Mouse (Mus musculus) Patski (cell line): ENCODE data around the gene Pdhb. TPM values are rescaled to one million over a fixed set of nuclear protein-coding genes. Genes with fewer than 3 reads are reported as not detected.

Experiments
- ATAC-seq: fragments of 100-300 bp; one replicate; pipeline ENCODE4 v1.8.0; 2021
- CTCF ChIA-PET: fragments of 350-600 bp; sonication (Branson Sonifier 250); formaldehyde crosslinking; loops from one replicate; lab custom pipeline; 2022; ENCODE audit warnings: inconsistent platforms; lab: Charles Lee
- POLR2A ChIA-PET: fragments of 350-600 bp; sonication (Branson Sonifier 250); formaldehyde crosslinking; loops from one replicate; lab custom pipeline; 2022; ENCODE audit warnings: antibody characterized with exemption, inconsistent platforms; lab: Charles Lee
- DNase-seq: peaks from one replicate; pipeline ENCODE4 v3.0.0-alpha.2; 2011; ENCODE audit warnings: low read depth, low spot score
- H3K27me3 ChIP-seq: fragments of 371-371 bp; one replicate; pipeline ENCODE4 v1.5.1; 2021
- CTCF ChIP-seq: fragments of 100-300 bp; IDR thresholded peaks from one replicate; pipeline ENCODE4 v1.5.1; 2021
- in situ Hi-C: fragments of 300-500 bp; cut with MboI; formaldehyde crosslinking; loops from 3 replicates; pipeline ENCODE4 v1.11.1; 2018; ENCODE audit warnings: low pct_unique_long_range_greater_than_20kb, mixed read lengths
- polyA plus RNA-seq: library from polyadenylated mRNA; unstranded; gene quantifications from one replicate; pipeline ENCODE4 v1.2.3, GENCODE M21; 2021

Pdhb gene
- polyA plus RNA-seq, 1 experiment from 2014 or later: 217 TPM

- in situ Hi-C loops: loop anchor here (10.0 kb wide), 1 partner anchor 200 kb away; no protein-coding TSS in a partner anchor
- ATAC-seq (no peak), DNase-seq (no peak)
- ChIA-PET POLR2A (interaction anchor here (0.7 kb wide), 1 partner anchor 9 kb away, joined by 3 read pairs; no protein-coding TSS in a partner anchor), CTCF (interaction anchor here (1.5 kb wide), 1 partner anchor 23 kb away, joined by 3 read pairs; no protein-coding TSS in a partner anchor)
- H3K27me3 ChIP-seq: no peaks in the 10 kb centered on the region
- TF ChIP-seq CTCF: no peak
Measured at GRCm38 (mm10) chr14:8164463-8164862, 8.4 kb downstream of the Pdhb start.

DNA sequence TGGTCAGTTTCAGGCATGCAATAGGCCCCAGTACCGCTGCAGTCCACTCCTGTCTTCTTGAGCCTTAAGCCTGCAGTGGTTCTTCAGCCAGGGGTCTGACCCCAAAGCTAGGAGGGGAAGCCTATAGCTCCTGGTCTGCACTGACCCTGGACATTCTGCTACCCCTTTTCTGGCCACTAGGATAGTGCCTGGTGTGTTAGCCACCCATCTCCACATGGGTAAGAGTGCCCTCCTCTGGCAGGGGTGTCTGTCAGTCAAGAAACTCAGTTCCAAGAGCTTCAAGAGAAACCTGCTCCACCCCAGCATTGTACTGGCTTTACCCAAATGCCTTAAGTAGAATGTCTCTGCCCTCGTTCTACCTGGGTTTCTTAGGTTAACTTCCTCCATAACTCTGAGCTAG lies 11.0 kb downstream of the Pdhb start:
- ATAC-seq (no peak), DNase-seq (no peak)
- in situ Hi-C loops: loop anchor here (10.0 kb wide), 1 partner anchor 197 kb away; no protein-coding TSS in a partner anchor
- ChIA-PET POLR2A (no interaction called here), CTCF (no interaction called here)
- H3K27me3 ChIP-seq: no peaks in the 10 kb centered on the region
- TF ChIP-seq CTCF: no peak

- H3K27me3 ChIP-seq: no peaks in the 10 kb centered on the region
- DNase-seq (no peak), ATAC-seq (no peak)
- CTCF ChIA-PET: interaction anchor here (1.1 to 1.7 kb wide), 4 partner anchors 11 to 67 kb away, joined by 3 to 10 read pairs (median 4); no protein-coding TSS in a partner anchor
- POLR2A ChIA-PET: interaction anchor here (0.9 to 1.1 kb wide), 2 partner anchors 12 to 48 kb away, joined by 3 to 7 read pairs; no protein-coding TSS in a partner anchor
- in situ Hi-C loops: no loop called here
- TF ChIP-seq CTCF: no peak
Measured at GRCm38 (mm10) chr14:8159141-8159540, 13.7 kb downstream of the Pdhb start.

DNA sequence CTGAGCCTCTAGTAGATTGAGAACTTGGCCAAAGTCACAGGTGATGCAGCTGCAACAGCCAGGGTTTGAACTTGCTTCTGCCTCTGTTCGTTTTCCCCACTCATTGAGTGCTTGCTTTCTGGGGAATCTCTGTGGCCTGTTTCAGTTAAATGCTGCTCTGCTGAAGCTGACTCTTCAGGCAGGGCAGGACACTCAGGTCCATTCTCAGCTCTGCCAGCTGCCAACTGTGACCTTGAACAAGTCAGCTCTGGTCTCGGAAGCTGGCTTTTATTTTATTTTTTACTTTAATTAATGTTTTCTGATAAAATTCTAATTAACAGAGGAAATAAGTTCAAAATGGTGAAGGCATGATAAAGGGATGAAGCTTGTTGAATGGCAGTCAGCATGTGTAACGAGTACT lies 14.1 kb downstream of the Pdhb start:
- POLR2A ChIA-PET: interaction anchor here (1.1 kb wide), 1 partner anchor 47 kb away, joined by 3 read pairs; no protein-coding TSS in a partner anchor
- H3K27me3 ChIP-seq: no peaks in the 10 kb centered on the region
- TF ChIP-seq CTCF: no peak
- DNase-seq (no peak), ATAC-seq (no peak)
- in situ Hi-C loops: no loop called here
- CTCF ChIA-PET: interaction anchor here (1.1 to 1.7 kb wide), 4 partner anchors 11 to 66 kb away, joined by 3 to 10 read pairs (median 4); no protein-coding TSS in a partner anchor

- ATAC-seq: no peak
- CTCF ChIA-PET: interaction anchor here (1.1 to 2.5 kb wide), 3 partner anchors 18 to 69 kb away, joined by 3 to 9 read pairs (median 3); no protein-coding TSS in a partner anchor
Measured at GRCm38 (mm10) chr14:8156947-8157346, 15.9 kb downstream of the Pdhb start.

DNA sequence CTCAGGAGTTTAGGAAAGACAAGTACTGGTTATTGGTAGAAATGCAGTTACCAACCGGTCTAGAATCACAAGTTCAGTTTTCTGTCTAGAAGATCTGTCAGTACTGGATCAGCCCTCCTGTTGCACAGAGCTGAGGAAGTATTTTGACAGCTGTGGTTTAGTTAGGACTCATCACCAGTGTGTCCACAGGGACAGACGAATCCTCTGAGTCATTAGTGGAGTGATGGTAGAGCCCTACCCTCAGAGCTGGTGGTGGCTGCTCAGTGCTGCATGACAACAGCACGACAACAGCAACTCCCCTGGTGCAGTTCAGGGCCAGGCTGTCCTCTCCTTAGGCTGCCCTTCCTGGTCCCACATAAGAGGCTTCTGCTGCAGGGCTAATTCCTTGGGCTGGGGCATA lies 18.8 kb downstream of the Pdhb start:
- DNase-seq: no peak
- POLR2A ChIA-PET: no interaction called here
- in situ Hi-C loops: loop anchor here (5.0 kb wide), 1 partner anchor 62 kb away; no protein-coding TSS in a partner anchor
- no peaks in the 10 kb centered on the region for H3K27me3 ChIP-seq
- CTCF ChIA-PET: interaction anchor here (1.2 kb wide), 1 partner anchor 62 kb away, joined by 4 read pairs; no protein-coding TSS in a partner anchor
- TF ChIP-seq CTCF: no peak
- peak; percentile 62 for ATAC-seq

More at GRCm38 (mm10) chr14:8156947-8157346, 15.9 kb downstream of the Pdhb start:
- peak; percentile 62 for TF ChIP-seq CTCF
- POLR2A ChIA-PET: no interaction called here
- in situ Hi-C loops: no loop called here
- H3K27me3 ChIP-seq: no peaks in the 10 kb centered on the region
- no peak for DNase-seq

DNA sequence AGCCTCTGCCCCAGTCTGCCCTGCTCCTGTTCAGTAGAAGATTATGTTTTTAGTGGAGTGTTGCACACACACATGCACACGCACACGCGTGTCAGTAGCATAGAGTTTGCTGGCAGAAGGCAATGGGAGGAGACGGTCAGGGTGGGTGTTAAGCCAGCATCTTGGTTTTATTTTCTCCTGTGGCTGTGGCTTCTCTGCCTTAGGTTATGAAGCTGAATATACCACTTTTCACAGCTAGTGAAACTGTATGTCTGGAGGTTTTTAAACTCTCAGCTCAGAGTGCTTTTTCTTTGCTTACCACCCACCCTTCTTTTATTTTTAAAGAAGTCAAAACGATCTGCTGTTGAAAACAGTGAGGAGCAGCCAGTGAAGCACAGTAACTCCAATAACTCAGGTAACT lies 21.1 kb downstream of the Pdhb start:
- ATAC-seq: no peak
- H3K27me3 ChIP-seq: no peaks in the 10 kb centered on the region
- no peak for DNase-seq
- no peak for TF ChIP-seq CTCF
- in situ Hi-C loops: loop anchor here (5.0 kb wide), 1 partner anchor 59 kb away; no protein-coding TSS in a partner anchor
- ChIA-PET CTCF (interaction anchor here (1.5 kb wide), 1 partner anchor 10 kb away, joined by 4 read pairs; no protein-coding TSS in a partner anchor), POLR2A (no interaction called here)

- ChIA-PET POLR2A (no interaction called here), CTCF (no interaction called here)
- ATAC-seq (no peak), DNase-seq (no peak)
- in situ Hi-C loops: no loop called here
- H3K27me3 ChIP-seq: no peaks in the 10 kb centered on the region
- no peak for TF ChIP-seq CTCF
Measured at GRCm38 (mm10) chr14:8148842-8149241, 24.0 kb downstream of the Pdhb start.

- ATAC-seq: no peak
- no peak for TF ChIP-seq CTCF
- no peak for DNase-seq
- CTCF ChIA-PET: no interaction called here
- in situ Hi-C loops: no loop called here
- no peaks in the 10 kb centered on the region for H3K27me3 ChIP-seq
- POLR2A ChIA-PET: interaction anchor here (0.6 kb wide), 1 partner anchor 9 kb away, joined by 3 read pairs; no protein-coding TSS in a partner anchor
Measured at GRCm38 (mm10) chr14:8146611-8147223, 26.1 kb downstream of the Pdhb start.

DNA sequence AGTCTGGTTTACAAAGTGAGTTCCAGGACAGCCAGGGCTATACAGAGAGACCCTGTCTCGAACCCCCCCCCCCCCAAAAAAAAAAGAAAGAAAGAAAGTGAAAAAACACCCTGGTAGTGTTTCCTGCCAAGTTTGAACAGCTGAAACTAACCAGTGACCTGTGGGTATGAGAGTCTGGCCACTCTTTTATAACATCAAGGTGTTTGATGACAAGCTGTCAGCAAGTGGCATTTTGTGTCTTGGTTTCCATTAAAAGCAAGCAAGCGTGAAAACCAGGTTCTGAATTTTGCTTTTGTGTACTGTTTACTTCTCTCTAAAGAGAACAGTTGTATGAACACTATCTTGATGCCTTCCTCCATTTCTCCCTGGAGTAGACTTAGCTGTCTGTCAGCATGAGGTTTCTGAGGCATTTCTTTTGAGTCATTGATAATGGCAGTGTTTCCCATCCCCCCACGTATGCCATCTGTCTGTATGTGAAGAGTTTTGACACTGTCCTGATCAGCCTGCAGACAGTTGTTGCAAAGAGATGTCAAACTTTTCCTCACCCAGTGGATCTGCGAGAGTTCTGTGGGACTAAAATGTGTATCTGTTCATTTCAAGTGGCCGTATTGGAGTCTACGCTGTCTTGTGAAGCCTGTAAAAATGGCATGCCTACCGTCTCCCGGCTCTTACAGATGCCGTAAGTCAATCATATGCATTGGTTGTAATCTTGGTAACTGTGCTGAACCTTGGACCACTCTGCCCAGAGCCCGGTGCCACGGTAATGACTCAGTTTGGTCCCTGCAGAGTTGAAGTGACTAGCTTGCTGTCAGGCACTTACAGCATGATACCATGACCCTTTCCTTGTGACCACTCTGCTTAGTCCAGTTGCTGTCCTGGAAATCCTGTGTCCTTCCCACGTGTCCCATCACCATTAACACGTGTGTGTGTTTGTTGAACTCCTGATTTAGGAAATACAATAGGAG lies 26.9 kb downstream of the Pdhb start:
- no peak for DNase-seq
- no peak for TF ChIP-seq CTCF
- no peaks in the 10 kb centered on the region for H3K27me3 ChIP-seq
- in situ Hi-C loops: no loop called here
- CTCF ChIA-PET: interaction anchor here (0.7 to 1.2 kb wide), 2 partner anchors 9 to 13 kb away, joined by 3 read pairs; no protein-coding TSS in a partner anchor
- POLR2A ChIA-PET: interaction anchor here (0.6 kb wide), 1 partner anchor 10 kb away, joined by 3 read pairs; no protein-coding TSS in a partner anchor
- ATAC-seq: no peak
